Mouse (Mus musculus) 3134 (cell line): ENCODE results near the gene Brwd1.
"Not testable (repeated sequence)": the region's sequence is repeated elsewhere in the genome, so short reads cannot be mapped to it uniquely, and the experiment has no call there.

Experiments
- DNase-seq: peaks from one replicate; pipeline ENCODE4 v3.0.0-alpha.2; 2011; ENCODE audit warnings: low spot score; ENCODE audit not compliant: insufficient read length; ENCODE audit errors: extremely low read depth

The Brwd1 gene

DNA sequence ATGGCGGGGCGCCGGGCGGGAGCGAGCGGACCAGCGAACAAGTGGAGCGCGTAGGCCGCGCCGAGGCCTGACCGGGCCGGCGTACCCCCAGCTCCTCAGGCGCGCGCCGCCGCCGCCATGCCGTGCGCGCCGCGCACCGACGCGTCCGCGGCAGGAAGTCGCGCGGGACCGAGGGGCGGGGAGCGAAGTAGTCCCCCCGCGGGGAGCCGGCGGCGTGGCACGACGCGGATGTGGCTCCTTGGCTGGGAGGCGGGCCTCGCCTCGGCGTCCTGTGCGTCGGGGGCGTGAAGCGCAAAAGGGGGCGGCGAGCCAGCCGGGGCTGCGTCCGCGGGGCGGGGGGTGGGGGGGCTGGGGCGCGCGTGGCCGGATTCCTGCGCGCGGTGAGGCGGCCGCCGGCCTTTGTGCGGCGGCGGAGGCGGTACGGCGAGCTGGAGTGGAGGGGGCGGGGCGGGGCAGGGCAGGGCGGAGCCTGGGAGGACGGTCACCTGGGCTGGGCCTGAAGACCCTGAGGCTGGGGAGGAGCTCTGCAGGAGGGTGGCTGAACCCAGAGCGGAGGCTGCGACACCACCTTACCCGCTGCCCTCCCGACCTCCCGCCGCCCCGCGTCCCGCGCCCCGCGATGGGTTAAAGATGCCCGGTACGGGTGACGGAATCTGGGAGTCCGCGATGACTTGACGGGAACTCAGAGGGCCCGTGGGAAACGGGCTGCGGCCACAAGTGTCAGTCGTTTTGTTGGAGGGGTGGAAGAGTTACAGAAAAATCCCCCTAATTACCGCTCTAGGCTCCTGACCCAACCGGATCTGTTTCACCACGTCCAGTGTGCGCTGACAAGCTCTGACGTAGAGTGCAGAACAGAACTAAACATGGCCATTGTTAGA, at the start of gene Brwd1:
Gene Brwd1 (minus strand): TSS at position 226 of the 878 bp plus-strand sequence.
- DNase-seq: peak; percentile 84

GRCm38 (mm10) chr16:96128466-96128865, 46.1 kb upstream of the Brwd1 start:
- no peak for DNase-seq

- DNase-seq: peak; percentile 95
Measured at GRCm38 (mm10) chr16:96127657-96128344, 45.5 kb upstream of the Brwd1 start, which contains the start of gene Hmgn1. Hmgn1 (minus strand) TSS chr16:96127729.

DNA sequence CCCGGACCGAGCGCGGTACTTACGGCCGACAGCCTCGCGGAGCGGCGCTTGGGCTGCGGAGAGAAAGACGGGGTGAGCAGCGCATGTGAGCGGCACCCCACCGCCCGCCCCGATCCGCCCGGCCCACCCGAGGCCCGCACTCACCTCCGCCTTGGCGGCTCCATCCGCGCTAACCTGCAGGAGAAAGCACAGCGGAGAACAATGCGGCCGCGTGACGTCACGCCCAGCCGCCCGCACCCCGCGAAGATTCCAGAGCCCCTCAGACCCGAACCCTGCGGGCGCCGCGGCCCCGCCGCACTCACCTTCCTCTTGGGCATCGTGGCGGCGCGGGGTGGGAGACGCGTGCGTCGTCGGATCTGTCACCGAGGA, 44.9 kb upstream of the Brwd1 start:
- peak; percentile 76 for DNase-seq

DNA sequence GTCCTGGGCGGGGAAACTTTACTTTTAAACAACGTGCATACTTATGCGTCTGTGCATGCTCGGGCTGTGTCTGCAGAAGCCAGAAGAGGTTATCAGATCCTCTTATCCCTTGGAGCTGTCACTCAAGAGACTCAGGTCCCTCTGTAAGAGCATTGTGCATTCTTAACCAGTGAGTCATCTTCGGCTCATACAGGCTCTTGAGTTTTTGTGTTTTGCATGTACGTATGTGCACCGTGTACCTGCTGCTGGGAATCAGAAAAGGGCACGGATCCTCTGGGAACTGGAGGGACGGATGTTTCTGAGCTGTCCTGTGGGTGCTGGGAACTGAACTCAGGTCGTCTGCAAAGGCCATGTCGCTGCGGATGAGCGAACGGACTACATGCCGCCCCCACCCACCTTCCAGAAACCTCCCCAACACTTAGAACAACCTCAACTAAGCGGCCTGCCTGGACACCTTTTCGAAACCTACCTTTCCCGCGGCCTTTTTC, 44.4 kb upstream of the Brwd1 start:
- peak; percentile 78 for DNase-seq

DNA sequence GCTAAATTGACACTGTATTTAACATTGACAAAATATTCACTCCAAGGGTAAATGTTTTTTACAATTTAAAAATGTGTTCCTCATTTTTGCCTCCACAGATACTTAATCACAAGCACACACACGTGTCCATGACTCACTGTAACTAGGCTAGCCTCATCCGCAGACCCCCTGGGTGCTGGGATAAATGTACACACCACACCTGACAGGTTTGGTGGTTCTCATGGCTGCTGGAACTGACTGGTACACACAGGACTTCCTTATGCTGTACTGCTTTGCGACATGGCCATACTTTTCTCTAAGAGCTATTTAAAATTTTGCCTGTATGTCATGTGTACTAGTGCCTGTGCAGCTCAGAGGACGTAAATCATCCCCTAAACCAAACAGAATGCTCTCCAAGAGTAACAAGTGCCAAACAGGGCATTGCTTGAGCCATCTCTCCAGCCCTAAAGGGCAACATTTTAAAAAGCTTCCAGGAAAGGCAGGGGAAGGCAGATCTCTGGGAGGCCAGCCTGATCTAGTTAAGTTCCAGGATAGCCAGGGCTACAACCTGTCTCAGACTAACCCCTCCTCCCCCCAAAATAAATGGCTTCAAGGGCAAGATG, 37.8 kb upstream of the Brwd1 start:
- DNase-seq: no peak

DNA sequence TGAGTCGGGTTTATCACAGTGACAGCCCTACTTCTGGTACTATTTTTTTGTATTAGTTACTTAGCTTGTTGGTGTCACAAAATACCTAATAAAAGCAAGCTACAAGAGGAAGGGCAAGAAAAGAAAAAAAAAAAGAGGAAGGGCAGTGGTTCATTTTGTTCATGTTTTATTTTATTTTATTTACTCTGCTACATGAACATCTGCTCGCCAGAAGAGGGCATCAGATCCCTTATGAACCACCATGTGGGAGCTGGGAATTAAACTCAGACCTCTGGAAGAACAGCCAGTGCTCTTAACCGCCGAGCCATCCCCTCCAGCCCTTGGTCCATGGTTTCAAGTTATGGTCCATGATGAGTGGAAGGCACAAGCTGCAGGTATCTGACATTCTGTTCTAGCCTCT, 32.4 kb upstream of the Brwd1 start:
- DNase-seq: no peak

- no peak for DNase-seq
Measured at GRCm38 (mm10) chr16:96112769-96113168, 30.4 kb upstream of the Brwd1 start.

- no peak for DNase-seq
Measured at GRCm38 (mm10) chr16:96110655-96111345, 28.5 kb upstream of the Brwd1 start.

DNA sequence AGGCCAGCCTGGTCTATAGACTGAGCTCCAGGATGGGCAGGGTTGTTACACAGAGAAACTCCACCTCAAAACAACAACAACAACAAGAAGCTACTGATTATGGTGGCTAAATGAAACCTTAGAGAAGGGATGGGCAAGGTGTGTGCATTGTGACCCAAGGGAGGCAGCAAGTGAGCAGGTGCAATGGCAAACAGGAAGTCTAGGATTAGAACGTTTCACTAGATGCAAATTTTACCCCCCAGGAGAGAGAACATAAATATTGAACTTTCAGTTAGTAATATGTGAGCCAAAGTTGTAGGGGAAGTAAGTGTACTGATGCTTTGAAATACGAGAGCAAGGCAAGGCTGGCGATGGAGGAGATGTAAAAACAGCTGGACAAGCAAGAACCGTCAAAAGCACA, 27.3 kb upstream of the Brwd1 start:
- no peak for DNase-seq

DNA sequence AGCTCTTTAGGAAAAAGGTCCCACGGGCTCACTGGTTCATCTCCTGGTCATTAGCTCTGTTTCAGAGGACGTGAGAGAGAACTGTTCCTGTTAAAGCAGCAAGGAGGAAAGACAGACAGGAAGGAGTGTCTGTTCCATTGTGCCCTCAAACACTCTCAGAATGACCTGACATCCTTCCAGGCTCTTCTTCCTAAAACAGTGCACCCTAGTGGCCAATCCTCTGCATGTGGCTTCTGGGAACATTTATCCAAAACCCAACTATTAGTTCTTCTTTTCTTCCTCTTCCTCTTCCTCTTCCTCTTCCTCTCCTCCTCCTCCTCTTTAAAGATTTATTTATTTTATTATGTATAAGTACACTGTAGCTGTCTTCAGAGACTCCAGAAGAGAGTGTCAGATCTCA, 20.7 kb upstream of the Brwd1 start:
- DNase-seq: no peak

GRCm38 (mm10) chr16:96097811-96098210, 15.5 kb upstream of the Brwd1 start:
- not testable (repeated sequence) for DNase-seq

DNA sequence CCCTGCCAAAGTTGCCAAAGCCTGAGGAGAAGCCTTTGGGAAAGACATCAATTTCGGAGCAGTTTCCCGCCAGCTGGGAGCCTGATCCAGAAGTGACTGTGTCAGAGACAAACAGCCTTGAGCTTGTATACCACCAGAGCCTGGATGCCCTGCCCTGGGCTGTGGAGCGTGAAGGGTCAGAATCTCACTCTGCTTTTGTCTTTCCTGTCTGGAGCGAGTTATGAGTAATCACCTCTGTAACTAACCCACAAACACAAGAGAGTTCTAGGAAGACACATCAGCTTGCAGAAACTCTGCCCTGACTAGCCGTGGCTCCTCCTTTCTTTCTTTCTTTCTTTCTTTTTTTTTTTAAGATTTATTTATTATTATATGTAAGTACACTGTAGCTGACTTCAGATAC, 13.6 kb upstream of the Brwd1 start:
- peak; percentile 44 for DNase-seq

- peak; percentile 80 for DNase-seq
Measured at GRCm38 (mm10) chr16:96091515-96092504, 9.5 kb upstream of the Brwd1 start.

GRCm38 (mm10) chr16:96088120-96088519, 5.8 kb upstream of the Brwd1 start:
- no peak for DNase-seq

DNA sequence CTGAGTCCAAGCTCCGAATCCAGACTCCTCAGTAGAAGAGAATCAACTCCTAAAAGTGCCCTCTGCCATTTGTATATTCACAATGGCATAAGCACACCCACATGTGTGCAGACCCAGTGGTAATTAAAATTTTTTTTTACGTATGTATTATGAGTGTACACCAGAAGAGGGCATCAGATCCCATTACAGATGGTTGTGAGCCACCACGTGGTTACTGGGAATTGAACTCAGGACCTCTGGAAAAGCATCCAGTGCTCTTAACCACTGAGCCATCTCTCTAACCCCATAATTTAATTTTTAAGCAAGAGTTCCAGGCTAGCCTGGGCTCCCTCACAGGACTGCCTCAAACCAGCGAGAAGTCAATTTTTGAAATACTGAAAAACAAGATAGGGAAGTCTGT, 5.1 kb upstream of the Brwd1 start:
- no peak for DNase-seq

- no peak for DNase-seq
Measured at GRCm38 (mm10) chr16:96087001-96087400, 4.7 kb upstream of the Brwd1 start.

DNA sequence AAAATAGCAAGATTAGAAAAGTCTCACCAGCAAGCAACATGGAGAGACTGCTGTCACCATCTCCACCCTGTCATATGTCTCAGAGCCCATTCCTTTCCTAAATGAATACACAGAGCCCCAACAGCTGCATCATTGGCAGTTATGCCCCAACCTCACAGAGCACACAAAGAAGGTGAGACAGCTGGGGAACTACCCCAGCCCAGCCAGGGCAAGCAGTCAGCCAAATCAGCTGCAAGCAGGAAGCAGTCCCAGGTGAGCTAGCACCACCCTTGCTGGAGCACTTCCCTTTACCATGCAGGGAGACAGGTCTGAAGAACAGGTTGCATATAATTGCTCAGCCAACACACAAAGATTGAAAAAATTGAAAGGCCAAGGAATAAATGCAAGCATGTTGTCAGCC, 3.3 kb upstream of the Brwd1 start:
- DNase-seq: no peak

- DNase-seq: no peak
Measured at GRCm38 (mm10) chr16:96083179-96083646, 887 bp upstream of the Brwd1 start.
